Mouse (Mus musculus): ENCODE results near the gene Bora. TPM values are rescaled to one million over a fixed set of nuclear protein-coding genes. Genes with fewer than 3 reads are reported as not detected.

The Bora gene
- polyA plus RNA-seq, 1 experiment from 2014 or later, result 13.6 TPM

DNA sequence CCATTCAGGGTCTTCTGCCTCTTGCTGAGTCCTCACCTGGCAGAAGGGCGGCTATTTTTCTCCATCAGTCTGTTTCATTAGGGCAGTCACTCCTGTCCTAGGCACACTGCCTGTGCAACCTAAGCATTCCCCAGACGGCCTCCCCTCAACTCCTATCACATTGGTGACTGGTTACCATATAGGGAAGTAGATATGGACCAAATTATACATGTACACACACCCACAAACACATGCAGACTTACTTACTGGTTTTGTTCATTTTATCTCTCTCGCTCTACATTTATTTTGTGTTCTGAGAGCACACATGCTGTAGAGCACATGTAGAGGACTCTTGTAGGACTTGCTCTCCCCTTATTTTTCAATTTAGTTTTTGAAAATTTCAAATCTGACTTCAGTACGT is 57.0 kb downstream of the Bora start:
- H3K9ac ChIP-seq, result no peak overlapping the region
- no peaks in the 10 kb centered on the region for H3K9me3 ChIP-seq (ENCODE audit: control insufficient read depth, low read length)
- 89% methylated on average over 4 of the region's 4 CpGs for WGBS
- H3K27ac ChIP-seq, result no peak overlapping the region
- ATAC-seq (ENCODE audit: low FRiP score) (no peak), DNase-seq (ENCODE audit: low spot score) (no peak)
- H3K36me3 ChIP-seq (replicated peaks; ENCODE audit: control insufficient read depth, insufficient read depth), result peaks cover 65% of the 10 kb centered on the region
- H3K4me3 ChIP-seq (replicated peaks; ENCODE audit: low read length), result no peak overlapping the region
- no peak overlapping the region for H3K4me2 ChIP-seq (replicated peaks)
- peaks cover 13% of the 10 kb centered on the region for H3K4me1 ChIP-seq (replicated peaks; ENCODE audit: control insufficient read depth, insufficient read depth, low read length)
- H3K27me3 ChIP-seq (ENCODE audit: control insufficient read depth, insufficient read depth, low read length), result no peaks in the 10 kb centered on the region

DNA sequence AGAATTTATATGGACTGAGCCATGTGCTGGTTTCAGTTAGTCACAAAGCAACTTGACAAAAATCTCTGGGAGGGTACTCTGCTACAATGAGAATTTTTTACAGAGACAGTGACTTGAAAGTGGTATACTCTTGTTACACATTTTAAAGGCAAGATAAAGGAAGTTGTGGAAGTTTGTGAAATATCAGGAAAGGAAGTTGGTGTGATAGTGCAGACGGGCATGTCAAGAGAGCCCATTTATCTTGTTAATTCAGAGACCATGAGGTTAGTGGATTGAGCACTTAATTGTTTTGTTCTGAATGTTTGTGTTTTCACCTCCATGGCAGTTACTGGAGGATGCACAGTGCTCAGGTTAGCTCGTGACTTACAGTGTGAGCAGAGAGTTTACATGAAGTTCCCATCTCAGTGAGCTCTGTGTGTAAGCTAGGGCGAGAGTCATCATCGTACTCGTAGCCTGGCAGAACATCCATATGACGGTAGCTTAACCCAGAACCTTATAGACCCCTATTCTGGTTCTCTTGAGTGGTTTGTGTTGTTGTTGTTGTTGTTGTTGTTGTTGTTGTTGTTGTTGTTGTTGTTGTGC is 58.6 kb downstream of the Bora start:
- 92% methylated on average over 6 of the region's 6 CpGs for WGBS

GRCm38 (mm10) chr14:99106671-99107070 is 60.6 kb downstream of the Bora start:
- no peaks in the 10 kb centered on the region for H3K4me1 ChIP-seq (replicated peaks; ENCODE audit: control insufficient read depth, insufficient read depth, low read length)
- peaks cover 88% of the 10 kb centered on the region for H3K36me3 ChIP-seq (replicated peaks; ENCODE audit: control insufficient read depth, insufficient read depth)
- no peaks in the 10 kb centered on the region for H3K27me3 ChIP-seq (ENCODE audit: control insufficient read depth, insufficient read depth, low read length)
- no peak overlapping the region for H3K9ac ChIP-seq
- ATAC-seq (ENCODE audit: low FRiP score) (no peak), DNase-seq (ENCODE audit: low spot score) (no peak)
- no peak overlapping the region for H3K4me2 ChIP-seq (replicated peaks)
- no peak overlapping the region for H3K27ac ChIP-seq
- WGBS, result 94% methylated on average over 2 of the region's 2 CpGs
- H3K9me3 ChIP-seq (ENCODE audit: control insufficient read depth, low read length), result no peaks in the 10 kb centered on the region
- no peak overlapping the region for H3K4me3 ChIP-seq (replicated peaks; ENCODE audit: low read length)

More for the DNA sequence above, 58.6 kb downstream of the Bora start:
- Histone ChIP-seq H3K27ac (no peak overlapping the region), H3K9ac (no peak overlapping the region), H3K4me3 (replicated peaks; ENCODE audit: low read length) (no peak overlapping the region), H3K36me3 (replicated peaks; ENCODE audit: control insufficient read depth, insufficient read depth) (peaks cover 79% of the 10 kb centered on the region), H3K4me1 (replicated peaks; ENCODE audit: control insufficient read depth, insufficient read depth, low read length) (peaks cover 6% of the 10 kb centered on the region; the same call in 1 of the 2 replicates), H3K9me3 (ENCODE audit: control insufficient read depth, low read length) (no peaks in the 10 kb centered on the region), H3K27me3 (ENCODE audit: control insufficient read depth, insufficient read depth, low read length) (no peaks in the 10 kb centered on the region), H3K4me2 (replicated peaks) (no peak overlapping the region)
- no peak for DNase-seq (ENCODE audit: low spot score)
- ATAC-seq (ENCODE audit: low FRiP score), result no peak

DNA sequence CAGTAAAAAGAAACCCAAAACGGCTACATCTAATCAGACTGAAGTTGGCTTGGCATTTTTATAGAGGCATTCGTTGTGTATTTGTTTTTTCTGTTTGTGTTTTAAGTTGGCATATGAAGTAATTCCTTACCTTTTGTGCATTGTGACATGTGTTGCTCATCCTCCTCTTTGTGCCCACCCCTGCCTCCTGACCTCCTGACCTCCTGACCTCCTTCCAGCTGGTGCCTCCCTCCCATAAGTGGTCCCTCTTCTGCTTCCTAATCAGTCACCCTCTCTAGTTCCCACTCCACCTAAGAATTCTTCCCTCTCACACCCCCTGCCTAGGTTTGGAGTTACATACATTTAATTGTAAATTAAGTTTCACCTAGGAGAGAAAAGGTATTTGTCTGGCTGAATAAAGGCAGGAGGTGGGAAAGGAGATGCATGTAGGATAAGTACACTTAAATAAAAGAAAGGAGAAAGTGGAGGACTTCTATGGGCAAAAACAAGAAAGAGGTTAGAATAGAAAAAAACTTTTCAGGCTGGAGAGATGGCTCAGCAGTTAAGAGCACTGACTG is 61.7 kb downstream of the Bora start:
- H3K36me3 ChIP-seq (replicated peaks; ENCODE audit: control insufficient read depth, insufficient read depth), result peaks cover 86% of the 10 kb centered on the region
- 55% methylated on average over 2 of the region's 2 CpGs for whole genome bisulfite sequencing

GRCm38 (mm10) chr14:99108762-99109161 is 62.7 kb downstream of the Bora start:
- H3K4me2 ChIP-seq (replicated peaks), result no peak overlapping the region
- ATAC-seq (ENCODE audit: low FRiP score), result no peak
- no peaks in the 10 kb centered on the region for H3K27me3 ChIP-seq (ENCODE audit: control insufficient read depth, insufficient read depth, low read length)
- H3K4me3 ChIP-seq (replicated peaks; ENCODE audit: low read length), result no peak overlapping the region
- no peaks in the 10 kb centered on the region for H3K9me3 ChIP-seq (ENCODE audit: control insufficient read depth, low read length)
- no peak overlapping the region for H3K9ac ChIP-seq
- DNase-seq (ENCODE audit: low spot score), result no peak
- no peaks in the 10 kb centered on the region for H3K4me1 ChIP-seq (replicated peaks; ENCODE audit: control insufficient read depth, insufficient read depth, low read length)
- no peak overlapping the region for H3K27ac ChIP-seq
- peaks cover 85% of the 10 kb centered on the region for H3K36me3 ChIP-seq (replicated peaks; ENCODE audit: control insufficient read depth, insufficient read depth)
- WGBS, result 94% methylated on average over 6 of the region's 6 CpGs

More for the DNA sequence above, 61.7 kb downstream of the Bora start:
- H3K9ac ChIP-seq, result no peak overlapping the region
- no peak overlapping the region for H3K4me2 ChIP-seq (replicated peaks)
- ATAC-seq (ENCODE audit: low FRiP score), result no peak
- H3K27ac ChIP-seq, result no peak overlapping the region
- no peaks in the 10 kb centered on the region for H3K27me3 ChIP-seq (ENCODE audit: control insufficient read depth, insufficient read depth, low read length)
- no peaks in the 10 kb centered on the region for H3K4me1 ChIP-seq (replicated peaks; ENCODE audit: control insufficient read depth, insufficient read depth, low read length)
- H3K4me3 ChIP-seq (replicated peaks; ENCODE audit: low read length), result no peak overlapping the region
- DNase-seq (ENCODE audit: low spot score), result no peak
- H3K9me3 ChIP-seq (ENCODE audit: control insufficient read depth, low read length), result no peaks in the 10 kb centered on the region

GRCm38 (mm10) chr14:99117576-99117975 is 71.6 kb downstream of the Bora start:
- Histone ChIP-seq H3K9ac (no peak overlapping the region), H3K4me1 (replicated peaks; ENCODE audit: control insufficient read depth, insufficient read depth, low read length) (no peaks in the 10 kb centered on the region), H3K4me3 (replicated peaks; ENCODE audit: low read length) (no peak overlapping the region), H3K4me2 (replicated peaks) (no peak overlapping the region), H3K36me3 (replicated peaks; ENCODE audit: control insufficient read depth, insufficient read depth) (peaks cover 51% of the 10 kb centered on the region), H3K9me3 (ENCODE audit: control insufficient read depth, low read length) (no peaks in the 10 kb centered on the region), H3K27me3 (ENCODE audit: control insufficient read depth, insufficient read depth, low read length) (no peaks in the 10 kb centered on the region), H3K27ac (no peak overlapping the region)
- ATAC-seq (ENCODE audit: low FRiP score) (no peak), DNase-seq (ENCODE audit: low spot score) (peak; percentile 36)
- 87% methylated on average over 4 of the region's 4 CpGs for WGBS

DNA sequence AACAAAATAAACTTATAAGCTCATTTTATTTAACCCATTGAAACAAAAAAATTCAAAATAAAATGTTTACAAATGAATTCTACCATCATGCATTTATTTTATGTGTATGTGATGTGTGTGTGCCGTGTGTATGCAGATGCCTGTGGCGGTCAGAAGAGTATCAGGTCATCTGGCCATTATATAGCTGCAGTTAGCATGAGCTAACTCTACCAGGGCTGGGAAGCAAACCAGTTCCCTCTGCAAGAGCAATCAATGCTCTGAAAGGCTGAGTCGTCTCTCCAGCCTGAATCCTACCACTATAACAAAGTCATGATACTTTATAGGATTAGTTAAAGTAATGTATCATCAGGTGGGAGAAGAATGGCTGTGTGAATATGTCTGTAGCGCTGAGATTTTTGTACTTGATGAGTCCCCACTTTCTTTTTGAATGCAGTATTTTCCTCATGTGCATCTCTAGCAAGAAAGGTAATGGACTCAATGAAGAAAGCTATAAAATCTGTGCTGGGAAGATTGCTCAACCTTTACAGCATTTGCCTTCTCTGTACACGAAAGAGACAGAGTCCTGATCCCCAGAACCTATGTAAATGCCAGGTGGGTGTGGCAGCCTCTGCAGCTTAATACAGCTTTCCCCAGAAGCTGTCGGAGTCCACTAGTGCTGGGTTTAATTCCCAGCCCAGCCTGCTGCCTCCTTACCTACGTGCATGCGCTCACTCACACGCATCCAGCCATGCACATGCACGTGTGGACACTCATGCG is 75.7 kb downstream of the Bora start:
- Histone ChIP-seq H3K27me3 (ENCODE audit: control insufficient read depth, insufficient read depth, low read length) (no peaks in the 10 kb centered on the region), H3K4me2 (replicated peaks) (no peak overlapping the region), H3K27ac (no peak overlapping the region), H3K4me3 (replicated peaks; ENCODE audit: low read length) (no peak overlapping the region), H3K4me1 (replicated peaks; ENCODE audit: control insufficient read depth, insufficient read depth, low read length) (no peaks in the 10 kb centered on the region), H3K36me3 (replicated peaks; ENCODE audit: control insufficient read depth, insufficient read depth) (peaks cover 20% of the 10 kb centered on the region), H3K9ac (no peak overlapping the region), H3K9me3 (ENCODE audit: control insufficient read depth, low read length) (no peaks in the 10 kb centered on the region)
- 93% methylated on average over 11 of the region's 11 CpGs for WGBS
- DNase-seq (ENCODE audit: low spot score), result no peak
- no peak for ATAC-seq (ENCODE audit: low FRiP score)

GRCm38 (mm10) chr14:99124076-99124475 is 78.1 kb downstream of the Bora start:
- H3K4me3 ChIP-seq (replicated peaks; ENCODE audit: low read length), result no peak overlapping the region
- peaks cover 9% of the 10 kb centered on the region; the same call in 1 of the 2 replicates for H3K36me3 ChIP-seq (replicated peaks; ENCODE audit: control insufficient read depth, insufficient read depth)
- H3K27me3 ChIP-seq (ENCODE audit: control insufficient read depth, insufficient read depth, low read length), result no peaks in the 10 kb centered on the region
- H3K4me2 ChIP-seq (replicated peaks), result no peak overlapping the region
- DNase-seq (ENCODE audit: low spot score), result no peak
- 90% methylated on average over 4 of the region's 4 CpGs for WGBS
- no peak overlapping the region for H3K9ac ChIP-seq
- ATAC-seq (ENCODE audit: low FRiP score), result no peak
- no peaks in the 10 kb centered on the region for H3K4me1 ChIP-seq (replicated peaks; ENCODE audit: control insufficient read depth, insufficient read depth, low read length)
- no peaks in the 10 kb centered on the region for H3K9me3 ChIP-seq (ENCODE audit: control insufficient read depth, low read length)
- H3K27ac ChIP-seq, result no peak overlapping the region

All from hindbrain, embryonic 14.5 days (tissue).